Mouse (Mus musculus): ENCODE data around the gene Hspa12b. TPM values are rescaled to one million over a fixed set of nuclear protein-coding genes. Genes with fewer than 3 reads are reported as not detected.
"Not testable (repeated sequence)": the region's sequence is repeated elsewhere in the genome, so short reads cannot be mapped to it uniquely, and the experiment has no call there.

Gene Hspa12b
- 10 to 100 TPM; 32.5 to 43.1 TPM for total RNA-seq (2021)

GRCm38 (mm10) chr2:131127161-131127730 is at the start of gene Hspa12b:
Gene Hspa12b, plus strand, starts transcription at chr2:131127280.
- intact Hi-C loops (cut with DNase I): loop anchor here (2.0 kb wide), 1 partner anchor 14 kb away; no protein-coding TSS in a partner anchor

GRCm38 (mm10) chr2:131080507-131080906 is 46.6 kb upstream of the Hspa12b start:
- no peak for DNase-seq (ENCODE audit: low spot score)
- intact Hi-C loops (cut with DNase I): no loop called here

More at GRCm38 (mm10) chr2:131127161-131127730, at the start of gene Hspa12b:
- DNase-seq (ENCODE audit: low spot score): peak; percentile 78

DNA sequence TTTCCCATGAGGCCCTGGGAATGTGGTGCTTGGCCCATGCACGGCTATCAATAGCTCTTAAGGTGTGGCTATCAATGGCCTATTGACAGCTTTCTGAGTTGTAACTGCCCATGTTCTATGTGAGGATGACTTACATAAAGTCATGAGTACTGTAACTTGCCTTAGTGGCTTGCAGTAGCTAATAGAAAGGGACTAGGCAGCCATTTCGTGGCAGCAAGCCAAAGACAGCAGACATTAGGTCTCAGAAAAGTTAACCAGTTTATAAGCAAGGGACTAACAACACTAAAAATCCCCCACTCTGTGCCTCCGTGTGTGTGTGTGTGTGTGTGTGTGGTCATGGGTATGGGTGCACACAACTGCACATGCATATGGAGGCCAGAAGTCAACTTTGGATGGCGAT is 42.9 kb upstream of the Hspa12b start:
- intact Hi-C loops (cut with DNase I): no loop called here
- DNase-seq (ENCODE audit: low spot score): no peak

DNA sequence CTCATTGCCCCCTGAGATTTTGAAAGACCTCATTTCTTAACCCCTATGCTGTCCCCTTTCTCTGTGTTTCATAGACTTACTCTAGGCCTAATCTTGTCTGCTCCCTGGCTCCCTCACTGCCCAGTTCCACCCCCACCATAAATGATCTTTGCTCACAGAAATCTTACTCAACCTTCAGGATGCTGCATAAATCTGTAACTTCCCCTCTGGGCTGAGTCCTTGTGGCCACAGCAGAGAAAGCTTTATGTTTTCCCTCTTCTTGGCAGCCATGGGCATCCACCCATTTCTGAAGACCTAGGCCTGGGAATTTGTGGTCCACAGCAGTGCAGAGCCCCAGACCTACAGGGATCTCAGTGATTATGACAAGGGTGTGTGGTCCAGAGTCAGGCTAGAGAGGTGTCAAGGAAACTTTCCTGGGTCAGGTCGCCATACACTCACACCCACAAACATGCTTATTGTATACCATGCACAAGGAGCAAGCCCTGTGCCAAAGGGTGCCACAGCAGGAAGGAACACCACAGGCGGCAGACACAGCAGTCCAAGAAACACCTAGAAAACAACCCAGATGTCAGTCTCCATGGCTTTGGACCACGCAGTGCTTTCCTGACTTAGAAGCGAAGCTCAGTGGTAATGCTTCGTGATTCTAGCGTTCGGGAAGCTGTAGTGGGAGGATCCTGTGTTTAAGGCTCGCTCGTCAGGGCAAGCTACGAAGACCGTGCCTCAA is 40.3 kb upstream of the Hspa12b start, which contains the start of gene Siglec1:
TSS of gene Siglec1 (minus strand) at position 99 of the 724 bp plus-strand sequence.
- intact Hi-C loops (cut with DNase I): no loop called here
- DNase-seq (ENCODE audit: low spot score): no peak

- DNase-seq (ENCODE audit: low spot score): no peak
- intact Hi-C loops (cut with DNase I): no loop called here
Measured at GRCm38 (mm10) chr2:131088581-131088980, 38.5 kb upstream of the Hspa12b start.

- DNase-seq (ENCODE audit: low spot score): no peak
- intact Hi-C loops (cut with DNase I): no loop called here
Measured at GRCm38 (mm10) chr2:131089634-131090033, 37.4 kb upstream of the Hspa12b start.

DNA sequence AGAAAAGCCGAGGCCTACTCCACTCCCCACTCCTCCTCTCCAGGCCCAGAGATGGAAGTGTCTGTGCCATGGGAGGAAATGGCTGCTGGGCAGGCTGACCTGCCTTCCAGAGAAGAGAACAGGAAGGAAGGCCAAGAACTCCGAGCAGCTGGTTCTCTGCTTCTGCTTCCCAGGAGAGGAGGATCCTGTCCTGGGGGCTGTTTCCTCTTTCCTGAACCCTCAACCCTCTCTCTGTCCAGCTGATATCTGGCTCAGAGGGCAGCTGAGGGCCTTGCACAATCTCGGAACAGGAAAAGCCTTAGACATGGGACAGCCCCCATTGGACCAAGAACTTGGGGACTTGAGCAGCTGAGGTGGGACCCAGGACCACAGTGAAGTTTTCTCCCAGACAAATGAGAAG is 36.2 kb upstream of the Hspa12b start:
- peak; percentile 30 for DNase-seq (ENCODE audit: low spot score)
- intact Hi-C loops (cut with DNase I): no loop called here

GRCm38 (mm10) chr2:131093577-131093976 is 33.5 kb upstream of the Hspa12b start:
- intact Hi-C loops (cut with DNase I): no loop called here
- no peak for DNase-seq (ENCODE audit: low spot score)

DNA sequence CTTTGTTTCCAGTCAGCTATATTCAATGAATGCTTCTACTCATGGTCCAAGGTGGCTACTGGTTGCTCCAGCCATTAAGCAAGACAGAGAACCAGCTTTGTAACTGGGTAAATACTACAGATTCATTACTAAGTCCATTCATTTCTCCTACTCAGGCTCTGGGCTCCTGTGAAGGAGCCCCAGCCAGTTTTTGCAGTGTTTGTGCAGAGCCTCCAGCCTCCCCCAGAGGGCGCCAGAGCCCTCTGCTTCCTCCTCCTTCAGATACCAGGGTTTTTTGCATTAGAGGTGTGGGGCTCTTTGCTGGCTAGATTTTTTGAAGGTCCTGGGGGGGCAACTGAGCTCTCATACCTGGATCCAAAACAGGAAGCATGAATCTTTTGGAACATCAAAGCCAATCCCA is 32.3 kb upstream of the Hspa12b start:
- intact Hi-C loops (cut with DNase I): loop anchor here (1.0 to 5.0 kb wide), 5 partner anchors 48 to 322 kb away; partner anchors contain the start of genes 1700037H04Rik and Ap5s1
- peak; percentile 53 for DNase-seq (ENCODE audit: low spot score)

DNA sequence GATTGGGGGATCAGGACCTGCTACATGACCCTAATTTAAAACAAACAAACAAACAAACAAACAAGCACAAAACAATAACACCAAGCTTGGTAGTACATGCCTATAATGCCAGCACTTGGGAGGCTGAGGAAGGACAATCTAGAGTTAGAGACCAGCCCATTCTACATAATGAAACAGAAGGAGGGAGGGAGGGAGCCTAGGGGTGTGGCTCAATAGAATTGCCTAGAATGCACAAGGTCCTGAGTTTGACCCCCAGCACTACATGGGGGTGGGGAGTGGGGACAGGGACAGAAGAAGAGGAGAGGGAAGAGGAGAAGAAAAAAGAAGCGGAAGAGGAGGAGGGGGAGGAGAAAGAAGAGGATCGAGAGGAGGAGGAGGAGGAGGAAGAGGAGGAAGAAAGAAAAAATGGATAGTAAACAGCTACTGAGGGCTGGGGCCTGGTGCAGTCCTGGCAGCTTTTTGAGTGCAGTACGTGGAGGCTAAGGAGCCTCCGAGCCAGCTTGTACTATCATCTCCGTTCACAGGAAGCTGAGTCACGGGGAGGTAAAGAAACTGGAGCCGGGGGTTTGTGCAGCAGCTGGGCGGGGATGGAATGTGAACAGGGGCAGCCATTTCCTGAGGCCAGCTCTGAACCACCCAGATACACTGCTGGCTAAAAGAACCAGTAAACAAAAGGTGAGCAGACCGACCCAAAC is 30.8 kb upstream of the Hspa12b start:
- intact Hi-C loops (cut with DNase I): loop anchor here (1.0 to 5.0 kb wide), 2 partner anchors 44 to 111 kb away; partner anchors contain the start of gene Ap5s1

DNA sequence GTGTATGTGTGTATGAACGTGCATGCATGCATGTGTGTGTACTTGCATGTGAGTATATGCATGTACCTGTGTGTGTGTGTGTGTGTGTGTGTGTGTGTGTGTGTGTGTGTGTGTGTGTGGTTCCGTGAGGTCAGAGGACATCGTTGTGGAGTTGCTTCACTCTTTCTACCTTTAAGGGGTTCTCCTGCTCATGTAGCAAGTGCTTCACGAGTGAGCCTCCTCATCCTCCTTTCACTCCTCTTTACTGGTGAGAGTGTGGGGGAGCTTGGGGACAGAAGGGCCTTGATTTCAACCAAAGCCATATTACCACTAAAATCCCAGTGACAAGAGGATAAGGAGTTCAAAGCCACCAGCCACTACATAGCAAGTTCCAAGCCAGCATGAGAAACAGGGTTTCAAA is 30.0 kb upstream of the Hspa12b start:
- DNase-seq (ENCODE audit: low spot score): no peak
- intact Hi-C loops (cut with DNase I): loop anchor here (5.0 kb wide), 1 partner anchor 110 kb away; the partner anchor contains the start of gene Ap5s1

More for the DNA sequence above, 30.8 kb upstream of the Hspa12b start:
- DNase-seq (ENCODE audit: low spot score): peak; percentile 70

DNA sequence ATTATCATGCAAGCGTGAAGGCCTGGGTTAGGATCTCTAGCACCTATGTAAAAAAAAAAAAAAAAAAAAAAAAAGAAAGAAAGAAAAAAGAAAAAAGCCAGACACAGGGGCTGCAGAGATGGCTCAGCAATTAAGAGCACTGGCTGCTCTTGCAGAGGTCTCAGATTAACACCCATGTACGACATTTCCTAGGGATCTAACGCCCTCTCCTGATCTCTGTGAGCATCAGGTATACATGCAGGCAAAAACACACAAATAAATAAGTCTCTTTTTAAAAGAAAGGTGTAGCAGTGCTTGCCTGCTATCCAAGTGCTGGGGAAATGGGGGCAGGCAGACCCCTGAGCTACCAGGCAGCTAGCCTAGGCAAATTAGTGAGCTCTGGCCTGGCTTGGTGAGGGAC is 25.6 kb upstream of the Hspa12b start:
- DNase-seq (ENCODE audit: low spot score): no peak
- intact Hi-C loops (cut with DNase I): no loop called here

DNA sequence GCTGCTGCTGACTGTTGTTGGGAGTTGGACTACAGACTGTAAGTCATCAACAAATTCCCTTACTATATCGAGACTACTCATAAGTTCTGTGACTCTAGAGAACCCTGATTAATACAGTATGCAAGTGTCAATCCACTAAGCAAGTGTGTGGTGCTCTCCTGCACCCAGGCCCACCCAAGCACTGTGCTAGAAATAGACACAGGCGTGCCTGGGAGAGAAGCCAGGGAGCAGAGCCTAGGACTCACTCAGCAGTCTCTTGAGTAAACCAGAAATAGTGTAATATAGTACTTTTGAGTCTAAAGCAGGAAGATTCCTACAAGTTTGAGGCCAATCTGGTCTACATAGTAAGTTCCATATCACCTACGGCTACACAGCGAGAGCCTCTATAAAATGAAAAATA is 23.1 kb upstream of the Hspa12b start:
- no peak for DNase-seq (ENCODE audit: low spot score)
- intact Hi-C loops (cut with DNase I): loop anchor here (2.0 kb wide), 1 partner anchor 371 kb away; no protein-coding TSS in a partner anchor

- intact Hi-C loops (cut with DNase I): loop anchor here (2.0 kb wide), 1 partner anchor 372 kb away; no protein-coding TSS in a partner anchor
- not testable (repeated sequence) for DNase-seq (ENCODE audit: low spot score)
Measured at GRCm38 (mm10) chr2:131105061-131105460, 22.0 kb upstream of the Hspa12b start.

DNA sequence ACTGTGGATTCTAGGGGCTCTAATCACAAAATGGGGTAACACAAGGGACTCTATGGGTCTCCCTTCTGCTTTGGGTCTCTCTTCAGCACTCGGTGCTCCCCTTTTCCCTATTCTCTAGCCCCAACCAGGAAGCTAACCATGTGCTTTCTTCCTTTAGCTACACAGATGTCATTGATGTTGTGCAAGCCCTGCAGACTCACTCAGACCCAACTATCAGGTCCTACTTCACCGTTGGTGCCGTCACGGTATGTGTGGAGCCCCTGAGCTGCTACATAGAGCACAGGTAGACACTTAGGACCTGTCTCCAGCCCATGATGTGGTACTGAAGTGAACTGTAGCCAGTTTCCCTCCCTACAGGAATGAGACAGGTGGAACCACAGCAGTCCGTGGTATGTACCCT is 21.1 kb upstream of the Hspa12b start:
- intact Hi-C loops (cut with DNase I): loop anchor here (2.0 kb wide), 1 partner anchor 373 kb away; no protein-coding TSS in a partner anchor
- no peak for DNase-seq (ENCODE audit: low spot score)

GRCm38 (mm10) chr2:131118968-131119574 is 8.0 kb upstream of the Hspa12b start:
- intact Hi-C loops (cut with DNase I): no loop called here

DNA sequence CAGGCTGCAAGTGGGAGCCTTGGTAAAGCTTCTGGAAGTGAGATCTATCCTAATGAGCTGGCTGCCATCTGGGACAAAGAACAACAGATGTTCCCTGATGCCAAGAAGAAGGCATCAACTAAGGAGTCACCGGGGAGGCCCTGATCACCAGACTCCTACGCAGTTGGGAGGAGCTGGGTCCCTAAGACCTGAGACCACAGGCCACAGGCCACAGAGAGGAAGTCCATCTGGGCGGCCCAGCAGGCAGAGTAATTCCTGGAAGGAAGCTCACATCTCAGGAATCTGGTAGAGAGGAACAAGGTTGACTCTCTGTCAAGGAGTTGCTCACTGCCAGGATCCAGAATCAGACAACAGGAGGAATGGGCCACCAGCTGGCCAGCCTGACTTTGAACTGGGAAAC is 2.9 kb upstream of the Hspa12b start:
- intact Hi-C loops (cut with DNase I): no loop called here
- DNase-seq (ENCODE audit: low spot score): peak; percentile 59

More at GRCm38 (mm10) chr2:131118968-131119574, 8.0 kb upstream of the Hspa12b start:
- no peak for DNase-seq (ENCODE audit: low spot score)

DNA sequence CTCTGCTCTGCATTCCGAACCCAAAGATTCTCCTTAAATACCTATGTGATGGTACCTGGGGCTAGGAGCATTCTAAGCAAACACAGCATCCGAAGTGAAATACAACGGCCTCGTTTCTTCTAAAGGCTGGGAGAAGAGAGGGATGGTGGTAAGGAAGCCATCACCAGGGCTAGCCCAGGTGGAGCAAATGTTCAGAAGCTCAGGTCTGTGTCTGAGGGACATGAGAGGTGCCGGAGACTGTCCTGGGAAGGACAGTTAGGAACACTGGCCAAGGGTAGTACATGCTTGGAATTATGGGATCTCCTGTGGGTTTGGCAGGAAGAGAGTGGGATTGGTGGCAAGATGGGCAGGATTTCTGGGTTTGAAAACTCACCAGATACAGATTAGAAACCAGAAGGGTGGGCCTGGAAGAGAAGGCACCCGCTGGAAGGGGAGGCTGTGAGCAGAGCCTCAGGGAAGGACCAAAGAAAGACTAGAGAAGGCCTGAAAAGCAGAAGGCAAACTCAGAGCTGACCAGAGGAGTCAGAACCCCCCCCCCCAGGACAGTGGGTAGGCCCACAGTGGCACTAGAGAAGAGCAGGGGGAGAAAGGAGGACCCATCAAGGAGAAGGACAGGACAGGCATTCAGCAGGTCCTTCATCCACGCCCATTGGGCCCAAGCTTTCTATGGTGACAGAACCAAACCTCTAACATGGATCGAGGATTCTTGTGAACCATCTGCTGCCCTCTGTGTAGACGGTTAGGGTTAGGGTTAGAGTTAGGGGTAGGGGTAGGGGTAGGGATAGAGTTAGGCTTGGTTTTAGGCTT is 1.7 kb upstream of the Hspa12b start:
- intact Hi-C loops (cut with DNase I): no loop called here
- no peak for DNase-seq (ENCODE audit: low spot score)

Measured in heart, postnatal 25 days (tissue).